Mouse (Mus musculus): ENCODE data around the gene Sgsm2.

DNA sequence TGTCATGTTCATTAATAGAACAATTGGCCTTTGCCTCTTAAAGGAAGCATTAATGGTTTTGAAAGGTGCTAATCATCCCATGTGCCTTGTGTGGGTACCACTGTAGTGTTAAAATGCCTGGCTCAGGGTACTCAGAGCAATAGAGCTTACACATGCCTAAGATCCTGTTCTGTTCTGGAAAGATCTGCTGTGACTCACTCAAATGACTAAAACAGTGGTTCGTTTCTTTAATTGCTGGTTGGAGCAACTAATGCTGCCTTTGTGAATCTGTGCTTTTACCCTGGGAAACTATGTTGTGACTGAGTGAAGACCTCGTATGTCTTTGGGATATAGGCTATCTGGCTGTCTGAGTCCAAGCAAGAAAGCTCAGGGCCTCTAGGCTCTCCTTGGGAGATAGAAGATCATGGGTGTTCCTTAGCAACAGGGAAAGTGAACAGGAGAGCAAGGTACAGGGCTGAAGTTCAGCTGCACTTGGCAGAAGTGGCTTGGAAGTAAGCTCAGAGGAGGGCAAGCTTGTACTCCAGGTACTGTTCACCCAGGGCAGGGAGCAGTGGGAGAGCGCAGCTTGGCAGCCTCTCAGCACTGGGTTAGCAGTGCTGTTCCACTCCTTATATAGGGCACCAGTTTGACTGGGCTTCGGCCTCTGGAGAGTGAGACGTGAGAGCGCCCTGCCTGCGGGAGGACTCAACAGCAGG lies 74.0 kb downstream of the Sgsm2 start:
- TF ChIP-seq CTCF (IDR thresholded peaks at IDR 0.05; ENCODE audit: borderline replicate concordance, insufficient read depth, low read depth, low read length) = no peak
- TF ChIP-seq POLR2A (IDR thresholded peaks at IDR 0.05; ENCODE audit: borderline replicate concordance, insufficient read depth, low read length) = no peak
